Mouse (Mus musculus) right cerebral cortex, postnatal 4 days (tissue): ENCODE data around the gene Gm17359.

Experiments
- DNase-seq: peaks from one replicate; pipeline ENCODE4 v3.0.0-alpha.2; 2022

The Gm17359 gene

GRCm38 (mm10) chr3:79484286-79485063 is 148.0 kb downstream of the Gm17359 start:
- DNase-seq: no peak

GRCm38 (mm10) chr3:79488025-79488424 is 151.6 kb downstream of the Gm17359 start:
- no peak for DNase-seq

- DNase-seq: no peak
Observed at GRCm38 (mm10) chr3:79490102-79490501, 153.6 kb downstream of the Gm17359 start.

- no peak for DNase-seq
Observed at GRCm38 (mm10) chr3:79491614-79492013, 155.2 kb downstream of the Gm17359 start.

- DNase-seq: no peak
Observed at GRCm38 (mm10) chr3:79493064-79493463, 156.6 kb downstream of the Gm17359 start.

- no peak for DNase-seq
Observed at GRCm38 (mm10) chr3:79494028-79494427, 157.6 kb downstream of the Gm17359 start.

GRCm38 (mm10) chr3:79495151-79495550 is 158.7 kb downstream of the Gm17359 start:
- DNase-seq: no peak

- no peak for DNase-seq
Observed at GRCm38 (mm10) chr3:79496668-79497067, 160.2 kb downstream of the Gm17359 start.

- DNase-seq: no peak
Observed at GRCm38 (mm10) chr3:79500279-79500678, 163.8 kb downstream of the Gm17359 start.

GRCm38 (mm10) chr3:79501166-79501728 is 164.8 kb downstream of the Gm17359 start:
- DNase-seq: no peak
